Mouse (Mus musculus) lung, postnatal 0 days (tissue): ENCODE data around the gene Il11. TPM values are rescaled to one million over a fixed set of nuclear protein-coding genes. Genes with fewer than 3 reads are reported as not detected.

Experiments used
- ATAC-seq: fragments of 200-750 bp; cut with Nextera tagmentation; 2 replicates; pipeline ENCODE4 v1.8.0; 2017; ENCODE audit warnings: moderate library complexity
- DNase-seq: peaks from one replicate; pipeline ENCODE4 v3.0.0-alpha.2; 2016; ENCODE audit warnings: low spot score
- H3K27ac ChIP-seq: fragments of 300-500 bp; sonication (generic); 2 replicates; pipeline ENCODE4 v1.5.1; 2014; ENCODE audit warnings: antibody characterized with exemption, mild to moderate bottlenecking, low read length, mixed read lengths
- H3K27me3 ChIP-seq: fragments of 300-500 bp; sonication (generic); replicated peaks from 2 replicates; pipeline ENCODE4 v1.6.1; 2014; ENCODE audit warnings: low read length, mixed read lengths; ENCODE audit not compliant: insufficient read depth
- H3K36me3 ChIP-seq: fragments of 300-500 bp; sonication (generic); 2 replicates; pipeline ENCODE4 v1.6.1; 2014; ENCODE audit warnings: low read length, mixed read lengths; ENCODE audit not compliant: insufficient read depth
- H3K4me1 ChIP-seq: fragments of 300-500 bp; sonication (generic); 2 replicates; pipeline ENCODE4 v1.6.1; 2014; ENCODE audit warnings: antibody characterized with exemption, low read depth, low read length, mixed read lengths; ENCODE audit not compliant: insufficient read depth
- H3K4me2 ChIP-seq: fragments of 300-500 bp; sonication (generic); replicated peaks from 2 replicates; pipeline ENCODE4 v1.6.1; 2014; ENCODE audit warnings: low read depth, mild to moderate bottlenecking, low read length, moderate library complexity, mixed read lengths
- H3K4me3 ChIP-seq: fragments of 300-500 bp; sonication (generic); 2 replicates; pipeline ENCODE4 v1.5.1; 2014; ENCODE audit warnings: low read depth, low read length
- H3K9ac ChIP-seq: fragments of 300-500 bp; sonication (generic); replicated peaks from 2 replicates; pipeline ENCODE4 v1.6.1; 2014; ENCODE audit warnings: low read depth, mild to moderate bottlenecking
- H3K9me3 ChIP-seq: fragments of 300-500 bp; sonication (generic); 2 replicates; pipeline ENCODE4 v1.6.1; 2016; ENCODE audit warnings: low read length, mixed read lengths
- CTCF ChIP-seq: IDR thresholded peaks from 2 replicates; pipeline ENCODE4 v1.5.1; 2016; ENCODE audit warnings: antibody characterized with exemption, mild to moderate bottlenecking
- EP300 ChIP-seq: IDR thresholded peaks from 2 replicates; pipeline ENCODE4 v1.6.1; 2016; ENCODE audit warnings: antibody characterized with exemption, mild to moderate bottlenecking, control low read depth
- WGBS: fragments of 180-500 bp; shearing (Covaris S2); extraction: QIAGEN DNeasy Blood & Tissue Kit; methylation state at CpG from one replicate; pipeline ENCODE4 v1.1.7; 2014; 5-methylcytosine and 5-hydroxymethylcytosine counted together
- polyA plus RNA-seq: library from polyadenylated mRNA; unstranded; fragments of >200 nt; fragmentation: Nextera tagmentation; extraction: Ambion mirVana; gene quantifications from 2 replicates; pipeline ENCODE4 v1.2.1, GENCODE M21; 2015

Gene Il11
- polyA plus RNA-seq, 1 experiment from 2014 or later, result 0.29 TPM

GRCm38 (mm10) chr7:4725169-4725568, 57.5 kb downstream of the Il11 start, which contains the start of gene Tmem150b:
Tmem150b (minus strand) TSS chr7:4725249.
- no peak for DNase-seq
- Histone ChIP-seq H3K27me3 (no peaks in the 10 kb centered on the region), H3K4me2 (peak within 1 kb of the TSS; percentile 42; the same call in 1 of the 2 replicates), H3K36me3 (no peaks in the 10 kb centered on the region), H3K27ac (no peak within 1 kb of the TSS), H3K9me3 (no peaks in the 10 kb centered on the region), H3K9ac (no peak within 1 kb of the TSS), H3K4me1 (no peaks in the 10 kb centered on the region; the same call in 1 of the 2 replicates), H3K4me3 (no peak within 1 kb of the TSS)
- TF ChIP-seq CTCF (no peak), EP300 (no peak)
- 54% methylated on average over 7 of the region's 7 CpGs for WGBS
- ATAC-seq, result no peak

- no peak overlapping the region for H3K9ac ChIP-seq
- peak; percentile 30; the same call in 1 of the 2 replicates for ATAC-seq
- no peaks in the 10 kb centered on the region; the same call in 1 of the 2 replicates for H3K4me1 ChIP-seq
- peak; percentile 56 for DNase-seq
- no peak overlapping the region for H3K4me2 ChIP-seq
- no peaks in the 10 kb centered on the region for H3K9me3 ChIP-seq
- TF ChIP-seq EP300 (no peak), CTCF (no peak)
- H3K27me3 ChIP-seq, result no peaks in the 10 kb centered on the region
- WGBS, result 8% methylated on average over 3 of the region's 3 CpGs
- no peak overlapping the region for H3K27ac ChIP-seq
- H3K36me3 ChIP-seq, result no peaks in the 10 kb centered on the region
- no peak overlapping the region for H3K4me3 ChIP-seq
Measured at GRCm38 (mm10) chr7:4724359-4724758, 58.3 kb downstream of the Il11 start.

DNA sequence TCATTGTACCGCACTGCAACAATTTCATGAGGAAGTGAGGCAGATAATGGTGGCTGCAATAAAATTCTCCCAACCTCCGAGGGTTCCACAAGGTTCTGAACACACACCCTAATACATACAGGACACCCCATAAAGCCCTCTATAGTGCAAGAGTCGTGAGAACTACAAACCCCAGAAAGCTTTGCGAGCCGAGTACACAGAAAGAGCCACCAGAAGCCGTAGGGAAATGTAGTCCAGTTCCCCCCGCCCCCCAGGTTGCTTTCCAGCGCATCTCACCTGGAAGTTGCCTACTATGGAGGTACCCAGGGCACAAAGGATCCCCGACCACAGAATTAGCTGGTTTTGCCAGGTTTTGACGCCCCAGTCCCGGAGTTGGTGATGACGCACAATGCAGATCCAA, 59.2 kb downstream of the Il11 start:
- Histone ChIP-seq H3K27me3 (no peaks in the 10 kb centered on the region), H3K4me3 (peak overlapping the region; percentile 31; the same call in 1 of the 2 replicates), H3K4me1 (no peaks in the 10 kb centered on the region; the same call in 1 of the 2 replicates), H3K9ac (0 out of 2 replicates have a peak overlapping the region, but pooled peaks have one; percentile 16), H3K9me3 (no peaks in the 10 kb centered on the region), H3K27ac (no peak overlapping the region), H3K4me2 (peak overlapping the region; percentile 42), H3K36me3 (no peaks in the 10 kb centered on the region)
- TF ChIP-seq CTCF (no peak), EP300 (no peak)
- ATAC-seq (no peak), DNase-seq (no peak)
- WGBS, result 40% methylated on average over 12 of the region's 12 CpGs

Other genes with a start within 250 kb of the Il11 start
- gene Syt5, start 235.3 kb downstream of the Il11 start, polyA plus RNA-seq, result 7.1 and 8.1 TPM in 2 replicates
- gene Ptprh, start 178.8 kb downstream of the Il11 start, polyA plus RNA-seq, result not detected in 2 replicates
- gene Tmem86b, start 151.4 kb downstream of the Il11 start, polyA plus RNA-seq, result 0.90 and 0.91 TPM in 2 replicates
- 6.8 and 7.5 TPM in 2 replicates for gene Ppp6r1, start 123.8 kb downstream of the Il11 start, polyA plus RNA-seq
- gene Hspbp1, start 97.8 kb downstream of the Il11 start, polyA plus RNA-seq, result 49.7 and 54.4 TPM in 2 replicates
- gene Brsk1, start 92.3 kb downstream of the Il11 start, polyA plus RNA-seq, result 0.31 and 0.45 TPM in 2 replicates
- 0.25 and 0.35 TPM in 2 replicates for gene Tmem150b, start 57.6 kb downstream of the Il11 start, polyA plus RNA-seq
- 31.9 and 34.4 TPM in 2 replicates for gene Kmt5c, start 42.7 kb downstream of the Il11 start, polyA plus RNA-seq
- gene Cox6b2, start 29.8 kb downstream of the Il11 start, polyA plus RNA-seq, result 67.7 and 77.9 TPM in 2 replicates
- not detected in 2 replicates for gene Fam71e2, start 11.6 kb downstream of the Il11 start, polyA plus RNA-seq
- 0.55 and 0.74 TPM in 2 replicates for gene Tmem190, start 78 bp upstream of the Il11 start, polyA plus RNA-seq
- gene Tmem238, start 6.8 kb upstream of the Il11 start, polyA plus RNA-seq, result 39.2 and 45.4 TPM in 2 replicates
- 282 and 294 TPM in 2 replicates for gene Rpl28, start 10.0 kb upstream of the Il11 start, polyA plus RNA-seq
- gene Ube2s, start 29.7 kb upstream of the Il11 start, polyA plus RNA-seq, result 158 and 162 TPM in 2 replicates
- 0.43 and 0.51 TPM in 2 replicates for gene Shisa7, start 61.8 kb upstream of the Il11 start, polyA plus RNA-seq
- 12.7 and 16.1 TPM in 2 replicates for gene Isoc2b, start 87.4 kb upstream of the Il11 start, polyA plus RNA-seq
- gene Isoc2a, start 94.3 kb upstream of the Il11 start, polyA plus RNA-seq, result 0.53 and 0.57 TPM in 2 replicates
- not detected in 2 replicates for gene Gm36210, start 123.7 kb upstream of the Il11 start, polyA plus RNA-seq
- gene Zfp628, start 132.4 kb upstream of the Il11 start, polyA plus RNA-seq, result 2.7 TPM in 2 replicates
- 1.1 and 2.3 TPM in 2 replicates for gene Nat14, start 139.2 kb upstream of the Il11 start, polyA plus RNA-seq
- gene Ssc5d, start 142.9 kb upstream of the Il11 start, polyA plus RNA-seq, result 1.4 and 1.7 TPM in 2 replicates
- gene Sbk2, start 181.5 kb upstream of the Il11 start, polyA plus RNA-seq, result 0.19 and 0.26 TPM in 2 replicates
- 0.37 TPM in 2 replicates for gene Sbk3, start 188.3 kb upstream of the Il11 start, polyA plus RNA-seq
- 29.7 and 30.6 TPM in 2 replicates for gene Zfp579, start 213.3 kb upstream of the Il11 start, polyA plus RNA-seq
- gene Zfp524, start 231.6 kb upstream of the Il11 start, polyA plus RNA-seq, result 22.4 and 24.6 TPM in 2 replicates
- 20.5 and 20.8 TPM in 2 replicates for gene Fiz1, start 231.8 kb upstream of the Il11 start, polyA plus RNA-seq
- gene Gm44973, start 232.6 kb upstream of the Il11 start, polyA plus RNA-seq, result 2.1 and 4.4 TPM in 2 replicates
- 3.4 and 3.8 TPM in 2 replicates for gene Zfp865, start 237.5 kb upstream of the Il11 start, polyA plus RNA-seq
- gene Ccdc106, start 237.7 kb upstream of the Il11 start, polyA plus RNA-seq, result 0.42 and 1.2 TPM in 2 replicates